Mouse (Mus musculus) embryonic fibroblast, embryonic 13.5 days (primary cell): ENCODE results near the gene Soga1. TPM values are rescaled to one million over a fixed set of nuclear protein-coding genes. Genes with fewer than 3 reads are reported as not detected.

Experiments
- H3K27ac ChIP-seq: 2 replicates; pipeline ENCODE4 v1.5.1; 2012; ENCODE audit warnings: low read length, control low read depth, inconsistent platforms; ENCODE audit not compliant: insufficient read depth
- H3K4me1 ChIP-seq: 2 replicates; pipeline ENCODE4 v1.6.1; 2011; ENCODE audit warnings: low read length; ENCODE audit not compliant: control insufficient read depth, insufficient read depth
- H3K4me3 ChIP-seq: 2 replicates; pipeline ENCODE4 v1.5.1; 2011; ENCODE audit warnings: mild to moderate bottlenecking, control low read depth, low read length; ENCODE audit not compliant: insufficient read depth
- CTCF ChIP-seq: IDR thresholded peaks from 2 replicates; pipeline ENCODE4 v1.5.1; 2011; ENCODE audit warnings: mild to moderate bottlenecking, control low read depth, low read length, moderate library complexity, borderline replicate concordance; ENCODE audit not compliant: insufficient read depth
- POLR2A ChIP-seq: IDR thresholded peaks from 2 replicates; pipeline ENCODE4 v1.6.1; 2011; ENCODE audit warnings: low read depth, mild to moderate bottlenecking, control low read depth, low read length, moderate library complexity
- polyA plus RNA-seq: library from polyadenylated mRNA; stranded (reverse); fragments of >200 nt; gene quantifications from 2 replicates; pipeline ENCODE4 v1.2.4, GENCODE M21; 2011; ENCODE audit warnings: low read depth; ENCODE audit not compliant: missing spikeins, insufficient read length

Gene Soga1
- polyA plus RNA-seq, 1 experiment, result 20.2 TPM

- TF ChIP-seq CTCF (no peak), POLR2A (no peak)
- Histone ChIP-seq H3K27ac (peak overlapping the region; percentile 74), H3K4me3 (no peak overlapping the region), H3K4me1 (peaks cover 44% of the 10 kb centered on the region)
These were observed 13.2 kb downstream of the Soga1 start for GRCm38 (mm10) chr2:157065879-157066226.

- H3K4me3 ChIP-seq, result no peak overlapping the region
- peaks cover 42% of the 10 kb centered on the region for H3K4me1 ChIP-seq
- peak overlapping the region; percentile 74 for H3K27ac ChIP-seq
- TF ChIP-seq CTCF, result no peak
- TF ChIP-seq POLR2A, result no peak
These were observed 13.8 kb downstream of the Soga1 start for GRCm38 (mm10) chr2:157064978-157065878.

GRCm38 (mm10) chr2:157064136-157064535 is 14.9 kb downstream of the Soga1 start:
- peaks cover 33% of the 10 kb centered on the region for H3K4me1 ChIP-seq
- TF ChIP-seq CTCF, result no peak
- no peak for TF ChIP-seq POLR2A
- H3K27ac ChIP-seq, result no peak overlapping the region
- no peak overlapping the region for H3K4me3 ChIP-seq

- H3K27ac ChIP-seq, result no peak overlapping the region
- TF ChIP-seq CTCF (no peak), POLR2A (no peak)
These were observed 15.8 kb downstream of the Soga1 start for GRCm38 (mm10) chr2:157063241-157063700.

GRCm38 (mm10) chr2:157060557-157061305 is 18.3 kb downstream of the Soga1 start:
- TF ChIP-seq POLR2A (no peak), CTCF (no peak)
- Histone ChIP-seq H3K27ac (no peak overlapping the region), H3K4me3 (no peak overlapping the region), H3K4me1 (peaks cover 25% of the 10 kb centered on the region)

More at GRCm38 (mm10) chr2:157063241-157063700, 15.8 kb downstream of the Soga1 start:
- Histone ChIP-seq H3K4me3 (no peak overlapping the region), H3K4me1 (peaks cover 26% of the 10 kb centered on the region)

GRCm38 (mm10) chr2:157060037-157060436 is 19.0 kb downstream of the Soga1 start:
- H3K4me1 ChIP-seq, result peaks cover 18% of the 10 kb centered on the region
- TF ChIP-seq CTCF (no peak), POLR2A (no peak)
- H3K27ac ChIP-seq, result no peak overlapping the region
- no peak overlapping the region for H3K4me3 ChIP-seq

- TF ChIP-seq CTCF (no peak), POLR2A (no peak)
- H3K27ac ChIP-seq, result peak overlapping the region; percentile 26; the same call in 1 of the 2 replicates
- no peak overlapping the region for H3K4me3 ChIP-seq
- peaks cover 13% of the 10 kb centered on the region; the same call in 1 of the 2 replicates for H3K4me1 ChIP-seq
These were observed 19.9 kb downstream of the Soga1 start for GRCm38 (mm10) chr2:157059166-157059565.

- H3K4me1 ChIP-seq, result peaks cover 11% of the 10 kb centered on the region; the same call in 1 of the 2 replicates
- H3K4me3 ChIP-seq, result no peak overlapping the region
- peak overlapping the region; percentile 53; the same call in 1 of the 2 replicates for H3K27ac ChIP-seq
- TF ChIP-seq POLR2A (peak; percentile 51; the same call in 1 of the 2 replicates), CTCF (no peak)
These were observed 20.6 kb downstream of the Soga1 start for GRCm38 (mm10) chr2:157058342-157058998.

GRCm38 (mm10) chr2:157057758-157058157 is 21.3 kb downstream of the Soga1 start:
- no peak overlapping the region for H3K27ac ChIP-seq
- TF ChIP-seq POLR2A, result no peak
- no peak for TF ChIP-seq CTCF
- H3K4me3 ChIP-seq, result no peak overlapping the region
- H3K4me1 ChIP-seq, result 0 out of 2 replicates have a peak, but pooled peaks cover 6% of the 10 kb centered on the region
